Mouse (Mus musculus) intestine, postnatal 0 days (tissue): ENCODE measurements around the gene Atp8b3. TPM values are rescaled to one million over a fixed set of nuclear protein-coding genes. Genes with fewer than 3 reads are reported as not detected.

Experiments used
- ATAC-seq: fragments of 200-750 bp; cut with Nextera tagmentation; 2 replicates; pipeline ENCODE4 v1.8.0; 2017; ENCODE audit warnings: mild to moderate bottlenecking, moderate TSS enrichment, moderate library complexity
- H3K27ac ChIP-seq: fragments of 300-500 bp; sonication (generic); 2 replicates; pipeline ENCODE4 v1.5.1; 2014; ENCODE audit warnings: mild to moderate bottlenecking, low read depth, low read length, moderate library complexity
- H3K27me3 ChIP-seq: fragments of 300-500 bp; sonication (generic); replicated peaks from 2 replicates; pipeline ENCODE4 v1.6.1; 2014; ENCODE audit warnings: low read length, mixed read lengths; ENCODE audit not compliant: control insufficient read depth, insufficient read depth
- H3K36me3 ChIP-seq: fragments of 300-500 bp; sonication (generic); 2 replicates; pipeline ENCODE4 v1.6.1; 2014; ENCODE audit warnings: mild to moderate bottlenecking, moderate library complexity; ENCODE audit not compliant: control insufficient read depth, insufficient read depth
- H3K4me1 ChIP-seq: fragments of 300-500 bp; sonication (generic); replicated peaks from 2 replicates; pipeline ENCODE4 v1.6.1; 2014; ENCODE audit warnings: antibody characterized with exemption, low read length, mixed read lengths; ENCODE audit not compliant: control insufficient read depth, insufficient read depth
- H3K4me2 ChIP-seq: fragments of 300-500 bp; sonication (generic); replicated peaks from 2 replicates; pipeline ENCODE4 v1.6.1; 2014; ENCODE audit warnings: low read depth, mild to moderate bottlenecking, moderate library complexity
- H3K4me3 ChIP-seq: fragments of 300-500 bp; sonication (generic); 2 replicates; pipeline ENCODE4 v1.5.1; 2014; ENCODE audit warnings: low read depth, low read length
- H3K9ac ChIP-seq: fragments of 300-500 bp; sonication (generic); 2 replicates; pipeline ENCODE4 v1.6.1; 2014; ENCODE audit warnings: mild to moderate bottlenecking, low read depth, low read length
- H3K9me3 ChIP-seq: fragments of 300-500 bp; sonication (generic); 2 replicates; pipeline ENCODE4 v1.6.1; 2016; ENCODE audit warnings: mixed run types; ENCODE audit not compliant: control insufficient read depth
- CTCF ChIP-seq: sonication (generic); IDR thresholded peaks from 2 replicates; pipeline ENCODE4 v1.5.1; 2016; ENCODE audit warnings: low read depth, mild to moderate bottlenecking, control low read depth, antibody characterized with exemption, moderate library complexity
- WGBS: fragments of 180-500 bp; shearing (Covaris S2); extraction: QIAGEN DNeasy Blood & Tissue Kit; methylation state at CpG from one replicate; pipeline ENCODE4 v1.1.7; 2014; 5-methylcytosine and 5-hydroxymethylcytosine counted together
- polyA plus RNA-seq: library from polyadenylated mRNA; unstranded; fragments of >200 nt; fragmentation: Nextera tagmentation; extraction: Ambion mirVana; gene quantifications from 2 replicates; pipeline ENCODE4 v1.2.1, GENCODE M21; 2015

Gene Atp8b3
- polyA plus RNA-seq, 1 experiment from 2014 or later = 0.03 TPM

- Histone ChIP-seq H3K4me1 (peaks cover 8% of the 10 kb centered on the region; the same call in 1 of the 2 replicates), H3K27me3 (no peaks in the 10 kb centered on the region), H3K4me2 (peak overlapping the region; percentile 96), H3K4me3 (peak overlapping the region; percentile 75), H3K27ac (peak overlapping the region; percentile 86), H3K9ac (peak overlapping the region; percentile 59), H3K36me3 (no peaks in the 10 kb centered on the region), H3K9me3 (no peaks in the 10 kb centered on the region)
- WGBS = under 1% methylated on average over 67 of the region's 96 CpGs
- peak; percentile 31 for TF ChIP-seq CTCF
- ATAC-seq = peak; percentile 6; the same call in 1 of the 2 replicates
Measured at GRCm38 (mm10) chr10:80576351-80577194, 37.6 kb upstream of the Atp8b3 start.

DNA sequence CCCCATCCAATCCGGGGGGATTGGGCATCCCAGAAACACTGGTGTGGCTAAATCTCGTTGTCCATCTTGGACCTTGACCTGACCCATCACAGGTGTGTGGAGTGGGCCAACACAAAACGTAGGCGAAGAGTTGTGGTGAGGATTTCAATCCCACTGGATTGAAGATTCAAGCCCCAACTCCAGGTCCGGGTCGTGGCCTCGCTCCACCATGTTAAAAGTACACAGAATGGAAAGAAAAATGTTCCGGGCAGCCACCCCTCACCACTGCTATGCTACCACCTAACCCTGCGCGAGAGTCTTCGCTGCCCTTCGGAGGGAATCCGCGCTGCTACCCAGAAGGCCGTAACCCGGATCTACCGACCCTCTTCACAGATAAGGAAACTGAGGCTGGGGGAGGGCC, 37.0 kb upstream of the Atp8b3 start:
- Histone ChIP-seq H3K4me2 (peak overlapping the region; percentile 96), H3K27ac (no peak overlapping the region), H3K9me3 (no peaks in the 10 kb centered on the region), H3K4me3 (peak overlapping the region; percentile 75), H3K9ac (peak overlapping the region; percentile 59), H3K4me1 (peaks cover 14% of the 10 kb centered on the region; the same call in 1 of the 2 replicates), H3K27me3 (no peaks in the 10 kb centered on the region), H3K36me3 (no peaks in the 10 kb centered on the region)
- WGBS = 11% methylated on average over 17 of the region's 17 CpGs
- TF ChIP-seq CTCF = no peak
- no peak for ATAC-seq

GRCm38 (mm10) chr10:80574896-80575295, 36.0 kb upstream of the Atp8b3 start:
- ATAC-seq = no peak
- Histone ChIP-seq H3K27ac (no peak overlapping the region), H3K9me3 (no peaks in the 10 kb centered on the region), H3K27me3 (no peaks in the 10 kb centered on the region), H3K9ac (no peak overlapping the region), H3K4me3 (no peak overlapping the region), H3K4me1 (peaks cover 20% of the 10 kb centered on the region; the same call in 1 of the 2 replicates), H3K4me2 (no peak overlapping the region), H3K36me3 (no peaks in the 10 kb centered on the region)
- 73% methylated on average over 3 of the region's 3 CpGs for WGBS
- TF ChIP-seq CTCF = no peak

DNA sequence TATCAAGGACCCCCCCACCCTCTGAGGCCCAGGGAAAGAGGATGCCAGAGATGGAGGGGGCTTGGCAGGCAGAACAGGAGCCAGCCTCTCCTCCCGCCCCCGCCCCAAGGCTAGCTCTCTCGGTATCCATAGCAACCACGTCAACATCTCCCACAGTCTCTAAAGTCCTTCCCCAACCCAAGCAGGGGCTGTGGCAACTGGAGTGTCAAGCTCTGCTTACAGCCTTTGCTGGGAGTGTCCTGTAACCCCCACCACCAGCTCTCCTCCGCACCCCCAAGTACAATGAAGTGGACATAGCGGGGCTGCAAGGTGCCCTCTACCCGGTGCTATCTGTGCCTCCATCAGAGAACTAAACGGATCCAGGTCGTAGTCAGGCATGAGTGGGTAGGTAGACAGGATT, 35.0 kb upstream of the Atp8b3 start:
- ATAC-seq = no peak

DNA sequence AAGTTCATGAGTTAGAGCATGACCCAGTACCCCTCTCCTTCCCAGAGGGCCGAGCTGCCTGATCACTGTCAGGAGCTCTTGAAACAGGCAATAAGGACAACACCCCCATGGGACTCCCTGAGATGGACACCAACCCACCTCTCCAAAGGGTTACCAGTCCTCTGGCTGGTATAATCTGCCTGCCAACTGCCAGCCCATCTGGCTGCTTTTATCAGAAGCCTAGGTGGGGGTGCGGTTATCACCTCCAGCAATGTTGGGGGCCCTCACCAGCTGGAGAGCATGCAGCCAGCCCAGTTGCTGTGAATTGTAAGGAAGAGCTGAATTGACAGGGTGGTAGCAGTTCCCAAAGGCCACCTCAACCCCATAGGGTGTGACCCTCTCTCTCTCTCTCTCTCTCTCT, 33.6 kb upstream of the Atp8b3 start:
- 76% methylated on average over 2 of the region's 2 CpGs for WGBS
- ATAC-seq = no peak
- peaks cover 20% of the 10 kb centered on the region; the same call in 1 of the 2 replicates for H3K4me1 ChIP-seq

More for the DNA sequence above, 35.0 kb upstream of the Atp8b3 start:
- Histone ChIP-seq H3K4me1 (peaks cover 20% of the 10 kb centered on the region; the same call in 1 of the 2 replicates), H3K36me3 (no peaks in the 10 kb centered on the region), H3K4me2 (no peak overlapping the region), H3K9me3 (no peaks in the 10 kb centered on the region), H3K27ac (no peak overlapping the region), H3K4me3 (no peak overlapping the region), H3K9ac (no peak overlapping the region), H3K27me3 (no peaks in the 10 kb centered on the region)
- 53% methylated on average over 9 of the region's 9 CpGs for WGBS
- TF ChIP-seq CTCF = no peak

More for the DNA sequence above, 33.6 kb upstream of the Atp8b3 start:
- no peaks in the 10 kb centered on the region for H3K9me3 ChIP-seq
- no peak overlapping the region for H3K9ac ChIP-seq
- H3K27me3 ChIP-seq = no peaks in the 10 kb centered on the region
- TF ChIP-seq CTCF = no peak
- peaks cover 8% of the 10 kb centered on the region; the same call in 1 of the 2 replicates for H3K36me3 ChIP-seq
- no peak overlapping the region for H3K27ac ChIP-seq
- no peak overlapping the region for H3K4me2 ChIP-seq
- H3K4me3 ChIP-seq = no peak overlapping the region
